Mouse (Mus musculus): ENCODE measurements around the gene 1520401A03Rik. TPM values are rescaled to one million over a fixed set of nuclear protein-coding genes. Genes with fewer than 3 reads are reported as not detected.
"Not testable (repeated sequence)": the region's sequence is repeated elsewhere in the genome, so short reads cannot be mapped to it uniquely, and the experiment has no call there.

The 1520401A03Rik gene
- 0.30 TPM in 1 of 2 replicates, not detected in the other for polyA plus RNA-seq (2015; fragmentation: Nextera tagmentation; extraction: Ambion mirVana)

DNA sequence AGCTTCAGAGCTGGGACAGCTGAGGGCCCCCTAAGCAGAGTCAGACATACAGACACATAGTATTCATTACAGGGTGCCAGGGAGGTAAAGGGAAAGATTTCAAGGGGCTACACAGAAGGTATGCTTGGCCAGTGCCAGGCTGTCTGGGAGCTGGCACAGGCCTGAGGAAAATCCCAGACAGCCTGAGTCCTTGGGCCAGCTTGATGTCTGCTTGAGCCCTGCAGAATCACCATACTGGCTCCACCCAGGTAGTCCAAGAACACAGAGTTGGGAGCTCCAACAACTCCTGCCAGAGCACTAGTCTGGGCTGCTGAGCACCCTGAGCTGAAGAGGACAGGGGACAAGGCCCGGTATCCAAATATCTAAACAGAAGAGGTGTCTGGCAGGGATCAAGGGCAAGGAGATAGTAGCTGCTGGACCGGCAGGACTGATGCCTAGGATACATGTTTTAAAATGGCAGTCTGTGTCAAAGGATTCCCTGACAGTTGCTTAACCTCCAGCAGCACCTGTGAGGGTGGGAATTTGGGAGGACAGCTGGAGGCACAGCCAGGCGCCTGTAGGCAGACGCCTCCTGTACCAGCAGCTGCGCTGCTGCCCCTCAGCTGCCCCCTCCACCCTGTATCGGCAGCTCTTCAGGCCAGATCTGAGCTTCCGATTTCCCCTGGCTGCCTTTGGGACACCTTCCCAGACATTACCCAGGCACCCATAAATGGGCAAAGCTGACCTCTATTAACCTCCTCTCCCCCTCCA lies at the start of gene 1520401A03Rik:
Gene 1520401A03Rik (minus strand): TSS at position 408 of the 750 bp plus-strand sequence.
- Histone ChIP-seq H3K36me3 (no peaks in the 10 kb centered on the region), H3K4me1 (replicated peaks) (peaks cover 13% of the 10 kb centered on the region), H3K4me3 (replicated peaks) (no peak within 1 kb of the TSS), H3K4me2 (replicated peaks) (no peak within 1 kb of the TSS), H3K27me3 (no peaks in the 10 kb centered on the region), H3K27ac (no peak within 1 kb of the TSS), H3K9ac (replicated peaks) (no peak within 1 kb of the TSS), H3K9me3 (no peaks in the 10 kb centered on the region)
- no peak for ATAC-seq
- 76% methylated on average over 7 of the region's 7 CpGs for WGBS

DNA sequence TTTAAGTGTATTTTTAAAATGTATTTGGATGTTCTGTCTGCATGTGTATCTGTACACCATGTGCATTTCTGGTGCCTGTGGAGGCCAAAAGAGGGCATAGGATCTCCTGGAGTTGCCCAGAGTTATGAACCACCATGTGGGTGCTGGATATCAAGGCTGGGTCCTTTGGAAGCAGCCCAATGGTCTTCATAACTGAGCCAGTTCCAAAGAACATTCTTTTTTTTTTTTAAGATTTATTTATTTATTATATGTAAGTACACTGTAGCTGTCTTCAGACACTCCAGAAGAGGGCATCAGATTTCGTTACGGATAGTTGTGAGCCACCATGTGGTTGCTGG lies 49.6 kb upstream of the 1520401A03Rik start:
- H3K9me3 ChIP-seq, ATAC-seq, H3K27me3 ChIP-seq: not testable (repeated sequence)
- Histone ChIP-seq H3K27ac (peak overlapping the region; percentile 59; the same call in 1 of the 2 replicates), H3K4me1 (replicated peaks) (peaks cover 28% of the 10 kb centered on the region), H3K4me2 (replicated peaks) (peak overlapping the region; percentile 65), H3K4me3 (replicated peaks) (peak overlapping the region; percentile 85), H3K36me3 (peaks cover 12% of the 10 kb centered on the region), H3K9ac (replicated peaks) (peak overlapping the region; percentile 48; the same call in 1 of the 2 replicates)
- WGBS: 77% methylated on average over 2 of the region's 2 CpGs

DNA sequence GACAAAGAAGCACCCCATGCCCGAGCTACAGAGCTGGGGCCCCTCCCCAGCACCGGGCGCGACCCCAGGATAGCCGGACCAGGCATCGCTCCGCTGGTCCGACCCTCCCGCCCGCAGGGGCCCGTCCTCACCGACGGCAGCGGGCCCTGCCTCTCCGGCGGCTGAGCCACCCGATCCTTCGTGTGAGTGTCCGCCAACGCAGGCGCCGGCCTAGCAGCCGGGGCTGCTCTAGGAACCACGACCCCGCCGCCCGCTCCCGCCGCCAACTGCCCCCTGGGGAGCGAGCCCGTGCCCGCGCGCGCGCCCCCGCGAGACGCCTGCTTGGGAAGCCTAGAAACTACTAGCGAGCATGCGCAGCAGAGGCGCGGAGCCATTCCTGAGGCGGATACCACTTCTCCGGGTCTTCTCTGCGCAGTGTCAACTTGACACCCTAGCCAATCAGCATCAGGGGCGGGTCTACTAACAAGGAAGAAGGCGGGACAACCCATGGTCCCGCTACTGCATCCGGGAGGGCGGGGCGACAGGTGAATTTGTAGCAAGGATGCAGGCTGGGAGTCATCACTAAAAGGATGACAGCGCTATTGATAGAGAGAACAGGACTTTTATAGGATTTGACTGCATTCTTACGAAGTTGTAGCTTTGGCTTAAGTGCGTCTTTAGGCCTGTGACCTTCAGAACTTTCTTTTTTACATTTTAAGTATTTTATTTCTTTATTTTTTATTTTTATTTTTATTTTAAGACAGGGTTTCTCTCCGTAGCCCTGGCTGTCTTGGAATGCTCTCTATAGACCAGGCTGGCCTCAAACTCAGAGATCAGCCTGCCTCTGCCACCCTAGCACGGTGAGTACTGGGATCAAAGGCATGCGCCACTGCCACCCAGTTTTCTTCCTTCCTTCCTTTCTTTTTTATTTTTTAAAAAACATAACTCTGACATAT lies 49.0 kb upstream of the 1520401A03Rik start, which contains the start of gene Flywch1:
Gene Flywch1 (minus strand): TSS at position 319 of the 935 bp plus-strand sequence.
- Histone ChIP-seq H3K27ac (peak within 1 kb of the TSS; percentile 91), H3K27me3 (no peaks in the 10 kb centered on the region), H3K4me3 (replicated peaks) (peak within 1 kb of the TSS; percentile 85), H3K9ac (replicated peaks) (peak within 1 kb of the TSS; percentile 99), H3K9me3 (no peaks in the 10 kb centered on the region), H3K4me2 (replicated peaks) (peak within 1 kb of the TSS; percentile 65), H3K4me1 (replicated peaks) (peaks cover 28% of the 10 kb centered on the region), H3K36me3 (peaks cover 16% of the 10 kb centered on the region)
- WGBS: 3% methylated on average over 58 of the region's 58 CpGs
- peak; percentile 98 for ATAC-seq

DNA sequence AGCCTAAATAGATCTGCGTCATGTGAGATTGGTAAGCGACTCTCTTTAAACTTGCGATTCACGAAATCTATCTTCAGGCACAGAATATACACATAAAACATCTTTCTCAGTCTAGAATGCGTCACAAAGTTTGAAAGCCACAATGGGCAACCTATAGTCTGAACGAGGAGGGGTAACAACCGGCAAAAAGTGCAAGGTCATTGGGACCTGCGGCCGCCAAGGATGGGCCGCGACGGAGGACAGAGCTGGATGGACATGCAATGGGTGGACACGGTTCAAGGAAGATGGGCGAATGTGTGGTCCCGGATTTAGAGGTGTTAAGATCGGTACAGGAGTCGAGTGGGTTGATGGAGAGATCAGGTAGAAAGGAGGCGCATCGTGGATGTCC lies 48.3 kb upstream of the 1520401A03Rik start:
- Histone ChIP-seq H3K27ac (peak overlapping the region; percentile 91), H3K9ac (replicated peaks) (peak overlapping the region; percentile 99), H3K4me2 (replicated peaks) (peak overlapping the region; percentile 65), H3K27me3 (no peaks in the 10 kb centered on the region), H3K36me3 (peaks cover 18% of the 10 kb centered on the region), H3K9me3 (no peaks in the 10 kb centered on the region), H3K4me3 (replicated peaks) (peak overlapping the region; percentile 85), H3K4me1 (replicated peaks) (peaks cover 28% of the 10 kb centered on the region)
- WGBS: under 1% methylated on average over 19 of the region's 19 CpGs
- no peak for ATAC-seq

DNA sequence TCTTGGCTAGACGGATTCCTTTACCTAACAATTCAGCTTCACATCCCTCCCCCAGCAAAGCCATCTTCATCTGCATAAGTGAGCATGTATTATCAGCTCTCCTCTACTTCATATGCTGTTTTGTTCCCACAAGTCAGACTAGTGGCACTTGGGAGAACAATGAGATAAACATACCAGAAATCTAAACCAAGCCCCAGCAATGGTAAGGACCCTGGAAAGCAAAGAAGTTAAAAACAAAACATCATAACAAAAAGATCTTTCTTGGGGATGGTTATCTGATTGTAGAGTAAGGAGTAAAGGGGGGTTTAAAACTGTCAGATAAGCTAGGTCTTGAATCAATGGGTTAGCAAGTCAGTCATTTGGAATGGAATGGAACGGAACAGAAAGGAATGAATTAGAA lies 47.9 kb upstream of the 1520401A03Rik start:
- no peak for ATAC-seq
- WGBS: 3% methylated on average over 2 of the region's 2 CpGs
- H3K27ac ChIP-seq: peak overlapping the region; percentile 91

DNA sequence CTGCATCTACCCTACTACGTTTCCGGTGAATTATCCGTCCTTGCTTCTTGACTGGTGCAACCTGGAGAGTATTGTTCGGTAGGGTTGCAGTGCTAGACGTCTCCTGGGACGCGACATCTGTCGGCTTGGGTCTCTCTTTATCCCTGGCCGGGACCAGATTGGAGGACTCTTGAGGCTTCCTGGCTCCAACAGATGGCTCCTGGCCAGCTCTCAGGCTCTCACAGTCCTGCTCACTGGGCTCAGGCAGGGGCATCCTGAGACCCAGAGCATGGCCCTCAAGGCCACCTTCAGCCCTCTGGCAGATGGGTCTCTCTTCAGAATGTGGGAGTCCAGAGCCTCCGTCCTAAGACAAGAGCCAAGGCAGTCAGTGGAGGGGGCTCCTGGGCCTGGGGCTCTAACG lies 40.4 kb upstream of the 1520401A03Rik start:
- no peak overlapping the region for H3K27ac ChIP-seq
- no peak overlapping the region for H3K4me3 ChIP-seq (replicated peaks)
- H3K9ac ChIP-seq (replicated peaks): no peak overlapping the region
- H3K9me3 ChIP-seq: no peaks in the 10 kb centered on the region
- 83% methylated on average over 11 of the region's 11 CpGs for WGBS
- no peaks in the 10 kb centered on the region for H3K4me1 ChIP-seq (replicated peaks)
- no peak for ATAC-seq
- H3K27me3 ChIP-seq: no peaks in the 10 kb centered on the region
- H3K4me2 ChIP-seq (replicated peaks): no peak overlapping the region
- peaks cover 72% of the 10 kb centered on the region for H3K36me3 ChIP-seq

More for the DNA sequence above, 47.9 kb upstream of the 1520401A03Rik start:
- Histone ChIP-seq H3K4me3 (replicated peaks) (peak overlapping the region; percentile 85), H3K9ac (replicated peaks) (peak overlapping the region; percentile 99), H3K36me3 (peaks cover 20% of the 10 kb centered on the region), H3K4me2 (replicated peaks) (peak overlapping the region; percentile 65), H3K27me3 (no peaks in the 10 kb centered on the region), H3K9me3 (no peaks in the 10 kb centered on the region), H3K4me1 (replicated peaks) (peaks cover 28% of the 10 kb centered on the region)

DNA sequence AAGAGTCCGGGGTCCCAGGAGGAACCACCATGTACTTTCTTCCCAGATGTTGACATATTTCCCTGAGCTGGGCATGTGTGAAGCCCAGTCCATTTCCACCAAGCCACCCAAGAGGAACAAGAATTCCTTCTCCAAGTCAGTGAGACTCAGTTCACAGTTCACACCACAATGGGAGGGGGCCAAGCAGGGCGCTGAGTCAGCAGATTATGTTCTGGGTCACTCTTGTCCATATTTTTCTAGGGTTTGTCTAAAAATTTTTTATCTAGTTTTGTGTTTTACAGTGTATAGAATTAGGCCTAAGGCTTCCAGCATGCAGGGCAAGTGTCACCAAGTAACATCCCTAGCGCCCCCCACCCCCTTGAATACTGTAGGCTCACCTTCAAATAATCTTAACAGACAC lies 38.6 kb upstream of the 1520401A03Rik start:
- H3K4me2 ChIP-seq (replicated peaks): no peak overlapping the region
- H3K27ac ChIP-seq: no peak overlapping the region
- no peaks in the 10 kb centered on the region for H3K4me1 ChIP-seq (replicated peaks)
- H3K9me3 ChIP-seq: no peaks in the 10 kb centered on the region
- peaks cover 83% of the 10 kb centered on the region for H3K36me3 ChIP-seq
- no peak overlapping the region for H3K9ac ChIP-seq (replicated peaks)
- no peak for ATAC-seq
- H3K27me3 ChIP-seq: no peaks in the 10 kb centered on the region
- WGBS: 95% methylated on average over 3 of the region's 3 CpGs
- H3K4me3 ChIP-seq (replicated peaks): no peak overlapping the region

DNA sequence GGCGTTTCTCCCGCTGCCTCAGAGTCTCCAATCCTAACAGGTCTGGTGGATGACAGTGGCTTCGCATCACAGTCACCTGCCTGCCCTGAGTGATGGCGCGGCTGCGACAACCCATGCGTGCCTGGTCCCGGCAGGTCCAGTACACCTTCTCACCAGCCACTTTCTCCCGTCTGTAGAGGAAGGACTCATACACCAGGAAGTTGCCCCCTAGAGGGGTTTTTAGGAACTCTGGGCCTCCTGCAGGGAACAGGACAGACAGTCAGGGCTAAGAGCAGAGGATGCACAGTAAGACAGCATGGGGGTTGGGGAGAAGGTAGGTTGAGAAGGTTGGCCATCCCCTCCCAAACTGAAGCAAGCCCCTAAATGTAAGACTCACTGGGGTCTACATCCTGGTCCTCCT lies 37.6 kb upstream of the 1520401A03Rik start:
- Histone ChIP-seq H3K36me3 (peaks cover 89% of the 10 kb centered on the region), H3K4me1 (replicated peaks) (no peaks in the 10 kb centered on the region), H3K4me2 (replicated peaks) (no peak overlapping the region), H3K4me3 (replicated peaks) (no peak overlapping the region), H3K9ac (replicated peaks) (no peak overlapping the region), H3K27ac (no peak overlapping the region), H3K27me3 (no peaks in the 10 kb centered on the region), H3K9me3 (no peaks in the 10 kb centered on the region)
- WGBS: 93% methylated on average over 9 of the region's 9 CpGs
- ATAC-seq: no peak

DNA sequence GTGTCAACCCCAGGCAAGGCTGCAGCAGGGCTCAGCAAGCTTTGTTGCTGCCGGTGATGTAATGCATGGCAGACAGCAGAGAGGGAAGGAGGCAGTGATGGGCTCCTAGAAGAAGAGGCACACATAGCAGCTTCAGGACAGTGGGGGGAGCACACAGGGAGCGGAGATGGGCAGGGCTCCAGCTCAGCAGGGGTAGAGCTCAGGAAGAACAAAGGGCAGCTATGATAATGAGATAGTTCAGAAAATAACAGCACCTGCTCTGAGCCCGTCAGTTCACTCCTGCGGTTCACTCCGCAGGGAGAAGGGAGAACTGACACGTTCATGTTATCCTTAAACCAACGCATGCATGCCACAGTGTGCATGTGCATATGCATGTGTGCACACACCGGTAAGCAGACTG lies 36.2 kb upstream of the 1520401A03Rik start:
- 68% methylated on average over 8 of the region's 8 CpGs for WGBS
- Histone ChIP-seq H3K27ac (0 out of 2 replicates have a peak overlapping the region, but pooled peaks have one; percentile 26), H3K27me3 (no peaks in the 10 kb centered on the region), H3K9me3 (no peaks in the 10 kb centered on the region), H3K4me2 (replicated peaks) (no peak overlapping the region), H3K36me3 (peaks cover 97% of the 10 kb centered on the region), H3K9ac (replicated peaks) (no peak overlapping the region), H3K4me1 (replicated peaks) (no peaks in the 10 kb centered on the region), H3K4me3 (replicated peaks) (no peak overlapping the region)
- ATAC-seq: 0 out of 2 replicates have a peak, but pooled peaks have one; percentile 43

DNA sequence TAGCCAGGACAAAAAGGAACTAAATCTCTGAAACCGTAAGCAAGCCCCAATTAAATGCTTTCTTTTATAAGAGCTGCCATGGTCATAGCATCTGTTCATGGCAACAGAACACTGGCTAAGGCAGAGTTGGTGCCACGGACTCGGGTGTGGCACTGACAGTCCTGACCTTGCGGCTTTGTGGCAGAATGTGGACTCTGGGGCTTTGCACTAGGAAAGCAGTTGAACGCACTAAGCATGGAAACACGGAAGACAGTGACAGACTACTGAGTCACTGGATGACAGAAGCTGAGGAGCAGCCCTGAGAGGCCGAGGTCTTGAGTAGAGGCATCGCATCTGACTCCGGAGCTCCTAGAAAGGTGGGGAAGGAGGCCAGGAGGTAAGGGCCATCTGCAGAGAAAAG lies 35.0 kb upstream of the 1520401A03Rik start:
- no peak overlapping the region for H3K9ac ChIP-seq (replicated peaks)
- no peak for ATAC-seq
- no peak overlapping the region for H3K27ac ChIP-seq
- H3K4me2 ChIP-seq (replicated peaks): no peak overlapping the region
- H3K27me3 ChIP-seq: no peaks in the 10 kb centered on the region
- no peaks in the 10 kb centered on the region for H3K9me3 ChIP-seq
- H3K4me3 ChIP-seq (replicated peaks): no peak overlapping the region
- H3K4me1 ChIP-seq (replicated peaks): no peaks in the 10 kb centered on the region
- WGBS: 96% methylated on average over 9 of the region's 9 CpGs
- peaks cover 97% of the 10 kb centered on the region for H3K36me3 ChIP-seq

DNA sequence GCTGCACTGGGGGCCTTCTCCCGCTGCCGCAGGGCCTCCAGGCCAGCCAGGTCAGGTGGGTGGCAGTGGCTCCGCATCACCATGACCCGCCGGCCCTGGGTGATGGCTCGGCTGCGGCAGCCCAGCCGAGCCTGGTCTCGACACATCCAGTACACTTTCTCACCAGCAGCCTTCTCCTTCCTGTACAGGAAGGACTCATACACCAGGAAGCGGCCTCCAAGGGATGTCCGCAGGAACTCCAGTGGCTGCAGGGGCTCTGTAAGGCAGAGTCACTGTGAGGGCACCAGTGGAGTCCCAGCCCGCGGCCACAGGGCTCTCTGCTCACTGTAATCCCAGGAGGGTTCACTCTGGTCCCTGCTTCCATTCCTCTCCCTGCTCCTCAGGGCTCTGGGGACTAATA lies 33.1 kb upstream of the 1520401A03Rik start:
- Histone ChIP-seq H3K4me2 (replicated peaks) (no peak overlapping the region), H3K36me3 (peaks cover 97% of the 10 kb centered on the region), H3K4me1 (replicated peaks) (no peaks in the 10 kb centered on the region), H3K4me3 (replicated peaks) (no peak overlapping the region), H3K27me3 (no peaks in the 10 kb centered on the region), H3K27ac (no peak overlapping the region), H3K9me3 (no peaks in the 10 kb centered on the region), H3K9ac (replicated peaks) (no peak overlapping the region)
- 90% methylated on average over 13 of the region's 13 CpGs for WGBS
- no peak for ATAC-seq
